Mouse (Mus musculus) stomach, embryonic 15.5 days (tissue): ENCODE measurements around the gene Myt1l. TPM values are rescaled to one million over a fixed set of nuclear protein-coding genes. Genes with fewer than 3 reads are reported as not detected.

Source experiments
- ATAC-seq: fragments of 200-750 bp; cut with Nextera tagmentation; 2 replicates; pipeline ENCODE4 v1.8.0; 2017; ENCODE audit warnings: low read depth, moderate number of reproducible peaks, moderate TSS enrichment; ENCODE audit not compliant: insufficient read depth, low FRiP score
- H3K27ac ChIP-seq: fragments of 300-500 bp; sonication (generic); 2 replicates; pipeline ENCODE4 v1.5.1; 2015; ENCODE audit warnings: mild to moderate bottlenecking, inconsistent platforms
- H3K27me3 ChIP-seq: fragments of 300-500 bp; sonication (generic); replicated peaks from 2 replicates; pipeline ENCODE4 v1.6.1; 2015; ENCODE audit warnings: inconsistent platforms
- H3K36me3 ChIP-seq: fragments of 300-500 bp; sonication (generic); 2 replicates; pipeline ENCODE4 v1.6.1; 2015; ENCODE audit warnings: inconsistent platforms
- H3K4me1 ChIP-seq: fragments of 300-500 bp; sonication (generic); 2 replicates; pipeline ENCODE4 v1.6.1; 2015; ENCODE audit warnings: inconsistent platforms
- H3K4me2 ChIP-seq: fragments of 300-500 bp; sonication (generic); 2 replicates; pipeline ENCODE4 v1.6.1; 2015; ENCODE audit warnings: mild to moderate bottlenecking, inconsistent platforms
- H3K4me3 ChIP-seq: fragments of 300-500 bp; sonication (generic); replicated peaks from 2 replicates; pipeline ENCODE4 v1.5.1; 2015; ENCODE audit warnings: inconsistent platforms
- H3K9ac ChIP-seq: fragments of 300-500 bp; sonication (generic); 2 replicates; pipeline ENCODE4 v1.6.1; 2015; ENCODE audit warnings: inconsistent platforms
- H3K9me3 ChIP-seq: fragments of 300-500 bp; sonication (generic); 2 replicates; pipeline ENCODE4 v1.6.1; 2016; ENCODE audit warnings: inconsistent platforms
- WGBS: fragments of 180-500 bp; shearing (Covaris S2); methylation state at CpG from one replicate; pipeline ENCODE4 v1.1.7; 2015; 5-methylcytosine and 5-hydroxymethylcytosine counted together
- polyA plus RNA-seq: library from polyadenylated mRNA; unstranded; fragments of >200 nt; fragmentation: Nextera tagmentation; extraction: Ambion mirVana; gene quantifications from 2 replicates; pipeline ENCODE4 v1.2.1, GENCODE M21; 2015

Gene Myt1l
- polyA plus RNA-seq, 1 experiment from 2014 or later = 2.0 TPM

DNA sequence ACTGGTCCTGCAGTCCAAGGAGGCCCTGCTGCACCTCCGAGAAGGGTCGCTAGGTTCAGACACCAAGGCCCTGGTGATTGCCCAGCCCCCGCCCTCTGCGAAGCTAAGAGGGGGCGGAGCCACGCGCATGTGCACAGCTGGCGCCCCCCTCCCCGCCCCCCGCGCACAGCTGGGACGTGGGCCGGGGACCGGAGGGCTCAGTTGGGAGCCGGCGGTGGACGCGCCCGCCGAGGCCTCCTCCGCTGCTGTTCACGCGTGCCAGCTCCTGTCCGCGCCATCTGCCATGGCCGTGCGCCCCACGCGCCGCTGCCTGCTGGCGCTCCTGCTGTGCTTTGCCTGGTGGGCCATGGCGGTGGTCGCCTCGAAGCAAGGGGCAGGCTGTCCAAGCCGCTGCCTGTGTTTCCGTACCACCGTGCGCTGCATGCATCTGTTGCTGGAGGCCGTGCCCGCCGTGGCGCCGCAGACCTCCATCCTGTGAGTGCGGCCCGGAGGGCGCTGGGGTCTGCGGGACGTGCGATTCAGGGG, 409.7 kb downstream of the Myt1l start:
- Histone ChIP-seq H3K4me1 (peaks cover 14% of the 10 kb centered on the region), H3K4me3 (peak overlapping the region; percentile 77), H3K27ac (peak overlapping the region; percentile 94), H3K27me3 (no peaks in the 10 kb centered on the region), H3K9me3 (no peaks in the 10 kb centered on the region), H3K36me3 (no peaks in the 10 kb centered on the region), H3K9ac (peak overlapping the region; percentile 72), H3K4me2 (peak overlapping the region; percentile 73)
- peak; percentile 80 for ATAC-seq
- under 1% methylated on average over 43 of the region's 49 CpGs for WGBS

GRCm38 (mm10) chr12:29938376-29939041, 410.3 kb downstream of the Myt1l start:
- under 1% methylated on average over 40 of the region's 40 CpGs for WGBS
- H3K27ac ChIP-seq = peak overlapping the region; percentile 94
- H3K4me2 ChIP-seq = peak overlapping the region; percentile 73
- no peaks in the 10 kb centered on the region for H3K9me3 ChIP-seq
- H3K36me3 ChIP-seq = no peaks in the 10 kb centered on the region
- peak overlapping the region; percentile 77 for H3K4me3 ChIP-seq
- H3K27me3 ChIP-seq = no peaks in the 10 kb centered on the region
- H3K9ac ChIP-seq = peak overlapping the region; percentile 72
- ATAC-seq = peak; percentile 73
- peaks cover 14% of the 10 kb centered on the region for H3K4me1 ChIP-seq

DNA sequence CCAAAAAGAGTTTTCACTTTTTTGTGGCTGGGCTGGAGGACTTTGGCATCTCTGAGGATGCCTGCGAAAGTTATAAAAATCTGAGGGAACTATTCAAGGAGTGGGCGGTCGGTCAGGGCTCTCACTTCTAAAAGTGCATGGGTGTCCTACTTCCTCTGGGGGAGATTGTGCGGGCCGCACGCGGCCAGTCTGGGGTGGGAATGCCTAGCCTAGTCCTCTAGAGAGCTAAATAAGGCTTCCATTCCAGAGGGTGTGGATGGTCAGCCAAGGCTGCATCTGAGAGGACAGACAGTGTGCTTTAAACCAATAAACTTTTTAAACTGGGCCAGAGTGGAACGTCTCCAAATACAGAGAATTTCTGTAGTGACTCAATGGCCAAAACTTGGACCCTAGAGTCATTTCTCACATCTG, 411.1 kb downstream of the Myt1l start:
- ATAC-seq = no peak
- Histone ChIP-seq H3K27ac (peak overlapping the region; percentile 94), H3K9ac (peak overlapping the region; percentile 72; the same call in 1 of the 2 replicates), H3K9me3 (no peaks in the 10 kb centered on the region), H3K4me1 (peaks cover 15% of the 10 kb centered on the region), H3K27me3 (no peaks in the 10 kb centered on the region), H3K36me3 (no peaks in the 10 kb centered on the region), H3K4me3 (peak overlapping the region; percentile 77), H3K4me2 (peak overlapping the region; percentile 73)
- 7% methylated on average over 8 of the region's 8 CpGs for WGBS

GRCm38 (mm10) chr12:29942435-29942834, 414.3 kb downstream of the Myt1l start:
- Histone ChIP-seq H3K27ac (no peak overlapping the region), H3K4me3 (no peak overlapping the region), H3K9ac (no peak overlapping the region), H3K27me3 (no peaks in the 10 kb centered on the region), H3K4me2 (no peak overlapping the region), H3K4me1 (peaks cover 21% of the 10 kb centered on the region), H3K9me3 (no peaks in the 10 kb centered on the region), H3K36me3 (no peaks in the 10 kb centered on the region)
- no peak for ATAC-seq
- 74% methylated on average over 2 of the region's 2 CpGs for WGBS

DNA sequence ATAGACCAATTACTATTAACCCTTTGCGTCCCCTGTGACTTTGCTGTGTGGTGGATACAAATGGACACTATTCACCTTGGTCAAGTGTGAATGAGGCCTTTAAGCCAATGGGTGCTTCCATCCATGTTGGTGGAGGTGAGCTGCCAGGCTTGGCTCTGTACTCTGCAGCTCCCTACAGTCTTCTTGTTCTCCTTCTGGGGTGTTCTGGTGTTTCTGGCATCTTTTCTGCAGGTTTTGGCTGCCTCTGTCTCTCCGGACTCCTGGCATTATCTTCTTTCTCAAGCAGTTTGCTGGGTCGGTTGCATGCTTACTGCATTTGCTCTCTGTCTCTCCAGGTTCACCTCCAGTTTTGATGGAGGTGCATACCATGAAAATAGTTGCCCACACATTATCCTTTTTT, 416.5 kb downstream of the Myt1l start:
- no peaks in the 10 kb centered on the region for H3K27me3 ChIP-seq
- no peak overlapping the region for H3K9ac ChIP-seq
- no peaks in the 10 kb centered on the region for H3K36me3 ChIP-seq
- H3K4me1 ChIP-seq = peaks cover 17% of the 10 kb centered on the region
- 73% methylated on average over 3 of the region's 3 CpGs for WGBS
- no peaks in the 10 kb centered on the region for H3K9me3 ChIP-seq
- no peak overlapping the region for H3K4me2 ChIP-seq
- H3K27ac ChIP-seq = no peak overlapping the region
- no peak overlapping the region for H3K4me3 ChIP-seq
- ATAC-seq = no peak

- Histone ChIP-seq H3K27ac (no peak overlapping the region), H3K36me3 (no peaks in the 10 kb centered on the region), H3K4me2 (no peak overlapping the region), H3K9me3 (no peaks in the 10 kb centered on the region), H3K4me1 (peaks cover 15% of the 10 kb centered on the region), H3K4me3 (no peak overlapping the region), H3K27me3 (no peaks in the 10 kb centered on the region), H3K9ac (no peak overlapping the region)
- no peak for ATAC-seq
- 39% methylated on average over 6 of the region's 6 CpGs for WGBS
Measured at GRCm38 (mm10) chr12:29945182-29945743, 417.1 kb downstream of the Myt1l start.

DNA sequence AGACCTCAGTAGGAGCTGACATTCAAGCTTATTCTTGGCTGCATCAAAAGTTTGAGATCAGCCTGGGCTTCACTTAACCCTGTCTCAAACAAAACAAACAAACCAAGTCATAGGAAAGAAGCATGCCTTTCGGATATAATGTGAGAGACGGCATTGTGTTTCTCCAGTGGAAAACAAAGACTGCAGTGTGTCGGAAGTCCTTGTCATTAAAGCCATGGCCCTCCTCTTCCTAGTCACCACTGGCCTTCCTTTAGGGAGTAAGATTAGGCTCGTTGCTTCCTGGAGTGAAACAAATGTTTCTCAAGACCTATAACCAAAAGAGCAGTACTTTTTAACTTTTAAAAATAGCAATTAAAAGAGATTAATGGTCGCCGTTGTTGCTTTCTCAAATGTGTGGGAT, 422.9 kb downstream of the Myt1l start:
- Histone ChIP-seq H3K9ac (no peak overlapping the region), H3K27ac (peak overlapping the region; percentile 70), H3K27me3 (no peaks in the 10 kb centered on the region), H3K4me3 (no peak overlapping the region), H3K4me1 (peaks cover 13% of the 10 kb centered on the region), H3K9me3 (no peaks in the 10 kb centered on the region), H3K36me3 (no peaks in the 10 kb centered on the region), H3K4me2 (no peak overlapping the region)
- 54% methylated on average over 6 of the region's 6 CpGs for WGBS
- ATAC-seq = no peak

DNA sequence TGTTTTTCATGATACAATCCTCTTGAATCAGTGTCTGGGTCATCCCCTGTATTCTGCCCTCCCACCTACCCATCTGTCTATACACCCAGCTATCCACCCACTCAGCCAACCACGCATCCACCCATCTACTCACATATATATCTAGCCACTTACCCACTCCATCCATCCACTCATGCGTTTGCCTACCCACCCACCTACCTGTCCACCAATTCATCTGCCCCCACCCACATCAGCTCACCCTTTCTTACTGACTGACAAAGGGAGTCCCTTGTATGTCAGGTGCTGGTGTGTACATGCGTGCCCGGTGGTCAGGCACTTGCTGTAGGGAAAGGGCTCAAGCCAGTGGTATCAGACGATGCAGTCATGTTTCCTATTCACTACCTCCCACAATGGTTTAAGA, 423.3 kb downstream of the Myt1l start:
- peaks cover 13% of the 10 kb centered on the region for H3K4me1 ChIP-seq
- 76% methylated on average over 5 of the region's 5 CpGs for WGBS
- H3K9me3 ChIP-seq = no peaks in the 10 kb centered on the region
- no peak overlapping the region; the same call in 1 of the 2 replicates for H3K27ac ChIP-seq
- no peak overlapping the region for H3K4me3 ChIP-seq
- no peaks in the 10 kb centered on the region for H3K27me3 ChIP-seq
- ATAC-seq = no peak
- no peak overlapping the region for H3K4me2 ChIP-seq
- no peak overlapping the region for H3K9ac ChIP-seq
- no peaks in the 10 kb centered on the region for H3K36me3 ChIP-seq

- Histone ChIP-seq H3K36me3 (no peaks in the 10 kb centered on the region), H3K27me3 (no peaks in the 10 kb centered on the region), H3K9ac (no peak overlapping the region), H3K4me1 (peaks cover 13% of the 10 kb centered on the region), H3K9me3 (no peaks in the 10 kb centered on the region), H3K27ac (no peak overlapping the region), H3K4me3 (no peak overlapping the region), H3K4me2 (no peak overlapping the region)
- ATAC-seq = 0 out of 2 replicates have a peak, but pooled peaks have one; percentile 41
- WGBS = 49% methylated on average over 6 of the region's 6 CpGs
Measured at GRCm38 (mm10) chr12:29952102-29952501, 423.9 kb downstream of the Myt1l start.

DNA sequence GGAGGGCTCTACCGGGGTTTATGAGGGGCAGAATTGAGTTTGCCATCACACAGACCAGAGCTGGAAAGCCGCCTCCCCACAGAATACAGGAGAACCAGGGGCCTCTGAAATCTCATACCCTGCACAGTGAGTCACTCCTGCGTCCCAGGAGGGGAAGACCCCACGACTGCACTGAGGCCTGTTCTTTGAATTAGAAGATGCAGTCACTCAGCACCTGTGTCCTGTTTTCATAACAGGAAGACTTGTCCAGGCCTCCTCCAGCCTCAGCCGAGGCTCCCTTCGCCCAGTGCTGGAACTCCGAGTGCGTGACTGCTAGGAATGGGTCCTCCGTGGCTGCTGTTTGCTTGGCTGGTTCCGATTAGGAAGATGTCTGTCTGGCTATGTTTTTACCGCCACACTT, 425.8 kb downstream of the Myt1l start:
- Histone ChIP-seq H3K9me3 (no peaks in the 10 kb centered on the region), H3K27me3 (no peaks in the 10 kb centered on the region), H3K4me3 (no peak overlapping the region), H3K4me2 (no peak overlapping the region), H3K4me1 (peaks cover 13% of the 10 kb centered on the region), H3K36me3 (no peaks in the 10 kb centered on the region), H3K27ac (peak overlapping the region; percentile 24; the same call in 1 of the 2 replicates), H3K9ac (no peak overlapping the region)
- 69% methylated on average over 11 of the region's 11 CpGs for WGBS
- ATAC-seq = no peak

DNA sequence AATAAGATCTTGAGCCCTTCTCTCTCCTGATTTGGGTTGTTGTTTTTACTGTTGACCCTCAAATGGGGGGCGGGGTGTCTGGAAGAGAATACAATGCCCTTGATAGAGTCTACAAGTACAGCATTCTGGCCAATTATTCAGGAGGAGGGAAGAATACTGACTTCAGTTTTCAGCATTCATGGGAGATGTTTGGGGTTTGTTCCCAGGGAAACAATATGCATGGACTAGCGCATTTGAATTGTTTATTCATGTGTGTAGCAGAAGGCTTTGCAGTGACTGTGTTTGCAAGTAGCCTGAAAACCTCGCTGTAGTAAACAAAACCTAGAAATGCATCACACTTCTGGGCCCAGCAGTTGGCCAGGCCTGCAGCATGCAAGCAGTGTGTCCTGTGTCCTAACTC, 426.3 kb downstream of the Myt1l start:
- H3K27ac ChIP-seq = peak overlapping the region; percentile 24; the same call in 1 of the 2 replicates
- H3K4me2 ChIP-seq = no peak overlapping the region
- peaks cover 13% of the 10 kb centered on the region for H3K4me1 ChIP-seq

DNA sequence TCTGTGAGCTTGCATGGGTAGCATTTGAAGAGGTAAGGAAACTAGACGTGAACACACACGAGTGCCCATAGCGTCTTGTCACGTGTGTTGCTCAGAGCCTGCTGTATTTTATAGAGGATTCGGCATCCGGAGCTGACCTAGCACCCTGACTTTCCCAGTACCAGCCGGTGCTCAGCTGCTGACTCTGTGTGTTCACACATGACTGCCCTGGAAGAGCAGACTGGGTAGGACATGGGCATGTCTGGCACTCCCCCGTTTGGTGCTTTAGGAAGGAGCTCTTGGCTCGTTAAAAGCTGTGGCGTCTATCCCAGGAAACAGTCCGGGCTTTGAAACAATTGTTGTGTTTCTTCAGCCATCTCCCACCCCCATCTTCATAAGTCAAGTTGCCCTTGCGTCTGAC, 428.8 kb downstream of the Myt1l start:
- no peak overlapping the region for H3K27ac ChIP-seq
- H3K9me3 ChIP-seq = no peaks in the 10 kb centered on the region
- no peak overlapping the region for H3K4me2 ChIP-seq
- no peak overlapping the region for H3K4me3 ChIP-seq
- peaks cover 9% of the 10 kb centered on the region for H3K4me1 ChIP-seq
- no peak for ATAC-seq
- H3K9ac ChIP-seq = no peak overlapping the region
- H3K27me3 ChIP-seq = no peaks in the 10 kb centered on the region
- WGBS = 83% methylated on average over 12 of the region's 12 CpGs
- no peaks in the 10 kb centered on the region for H3K36me3 ChIP-seq

More for the DNA sequence above, 426.3 kb downstream of the Myt1l start:
- ATAC-seq = no peak
- H3K9ac ChIP-seq = no peak overlapping the region
- no peaks in the 10 kb centered on the region for H3K27me3 ChIP-seq
- no peak overlapping the region for H3K4me3 ChIP-seq
- H3K9me3 ChIP-seq = no peaks in the 10 kb centered on the region
- WGBS = 73% methylated on average over 3 of the region's 3 CpGs
- no peaks in the 10 kb centered on the region for H3K36me3 ChIP-seq
